Mouse (Mus musculus) adrenal gland, adult 18-20 months (tissue): Measurements from ENCODE around the gene Cgnl1. TPM values are rescaled to one million over a fixed set of nuclear protein-coding genes. Genes with fewer than 3 reads are reported as not detected.

Source experiments
- DNase-seq, 2 experiments: peaks; one replicate each; pipeline ENCODE4 v3.0.0; 2021 to 2022; ENCODE audit warnings: low spot score in 2 of 2
- total RNA-seq, 2 experiments: library from RNA; stranded (reverse); gene quantifications; 1 replicate in 1 of 2; 2 replicates in 1 of 2; pipeline ENCODE4 v1.2.3; 2021

Cgnl1 gene
- total RNA-seq, 2 experiments from 2014 or later = 92.4 to 105 TPM

DNA sequence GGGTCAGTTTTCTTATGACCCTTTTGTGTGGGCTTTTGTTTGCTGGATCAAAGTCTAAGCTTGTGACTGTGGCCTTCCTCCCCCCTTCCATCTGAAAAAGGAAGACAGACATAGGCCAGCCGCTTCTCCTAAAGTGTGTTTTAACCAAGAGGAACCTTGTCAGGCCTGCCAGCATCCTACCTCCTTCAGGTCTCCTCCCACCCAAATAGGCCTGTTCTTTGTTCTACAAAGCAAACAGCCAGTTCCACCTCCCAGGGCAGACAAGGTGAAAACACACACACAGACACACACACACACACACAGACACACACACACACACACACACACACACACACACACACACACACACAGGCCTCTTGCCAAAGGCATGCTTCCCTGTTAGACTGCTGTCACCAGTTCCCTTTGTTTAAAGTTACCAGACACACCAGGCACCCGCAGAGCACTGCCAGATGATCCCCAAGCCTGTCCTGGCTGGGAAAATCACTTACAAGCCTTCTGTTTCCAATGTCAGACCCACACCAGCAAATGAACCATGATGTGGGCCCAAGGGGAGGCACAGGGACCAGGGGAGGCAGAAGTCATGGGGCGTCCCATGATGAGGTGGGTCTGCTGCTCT, 95.5 kb downstream of the Cgnl1 start:
- DNase-seq = no peak

DNA sequence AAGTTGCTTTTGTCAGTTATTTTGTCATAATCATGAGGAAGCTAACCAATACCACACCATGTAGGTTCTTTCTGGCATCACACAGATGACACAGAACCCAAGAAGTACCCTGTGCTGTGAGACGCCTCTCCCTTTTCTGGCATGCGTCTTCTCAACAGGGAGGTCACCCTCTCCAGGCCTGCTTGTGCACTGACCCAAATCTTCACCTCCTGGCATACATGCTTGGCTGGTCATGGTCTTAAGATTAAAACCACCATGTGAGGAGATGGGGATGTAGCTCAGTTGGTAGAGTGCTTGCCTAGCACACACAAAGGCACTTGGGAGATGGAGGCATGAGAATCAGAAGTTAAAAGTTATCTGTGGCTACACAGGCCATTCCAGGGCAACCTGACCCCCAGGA, 96.2 kb downstream of the Cgnl1 start:
- DNase-seq = no peak

DNA sequence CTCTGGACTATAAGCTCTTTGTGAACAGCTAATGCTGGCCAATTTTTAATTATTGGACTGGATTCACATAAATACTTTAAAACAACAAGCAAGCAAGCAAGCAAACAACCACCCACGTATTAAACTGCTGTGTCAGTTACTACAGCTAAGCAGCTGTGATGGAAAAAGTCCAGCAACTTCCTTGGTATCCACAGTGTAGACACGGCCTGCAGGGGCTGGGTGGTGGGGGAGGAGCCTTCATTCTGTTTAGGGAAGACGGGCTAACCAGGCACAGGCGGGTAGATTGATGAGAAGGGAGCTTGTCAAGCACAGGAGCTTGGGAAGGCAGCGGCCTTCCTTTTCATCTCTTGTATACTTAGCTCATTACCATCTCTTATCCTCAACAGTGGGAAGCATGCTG, 96.9 kb downstream of the Cgnl1 start:
- DNase-seq = no peak

DNA sequence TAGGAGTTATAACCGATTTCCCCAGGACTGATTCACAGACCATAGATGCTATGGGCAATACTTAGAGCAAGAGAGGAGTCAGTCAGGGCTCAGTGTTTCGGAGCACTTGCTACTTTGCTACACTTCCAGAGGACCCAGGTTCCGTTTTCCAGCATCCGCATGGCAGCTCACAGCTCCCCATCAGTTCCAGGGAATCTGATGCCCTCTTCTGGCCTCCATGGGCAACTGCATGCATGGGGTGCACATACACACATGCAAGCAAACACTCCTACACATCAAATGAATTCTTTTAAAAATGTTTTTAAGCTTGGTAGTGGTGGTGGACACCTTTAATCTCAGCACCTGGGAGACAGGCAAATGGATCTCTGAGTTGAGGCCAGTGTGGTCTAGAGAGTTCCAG, 98.9 kb downstream of the Cgnl1 start:
- DNase-seq = no peak

DNA sequence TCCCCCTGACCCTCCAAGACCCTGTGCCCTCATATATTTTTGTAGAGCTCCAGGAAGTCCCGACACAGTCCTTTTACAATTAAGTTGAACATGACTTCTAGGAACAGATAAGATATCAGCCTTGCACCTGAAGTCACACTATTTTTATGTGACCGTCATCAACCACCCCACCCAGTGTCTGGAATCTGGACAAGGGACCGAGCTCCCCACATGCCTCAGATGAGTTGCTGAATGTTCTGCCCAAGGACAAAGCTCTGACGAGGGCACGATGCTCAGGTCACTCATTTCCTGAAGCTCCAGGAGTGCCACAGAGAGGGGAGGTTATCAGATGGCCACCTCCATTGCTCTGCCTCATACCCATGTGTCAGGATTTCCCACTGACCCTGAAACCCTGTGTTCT, 100.7 kb downstream of the Cgnl1 start:
- no peak for DNase-seq

DNA sequence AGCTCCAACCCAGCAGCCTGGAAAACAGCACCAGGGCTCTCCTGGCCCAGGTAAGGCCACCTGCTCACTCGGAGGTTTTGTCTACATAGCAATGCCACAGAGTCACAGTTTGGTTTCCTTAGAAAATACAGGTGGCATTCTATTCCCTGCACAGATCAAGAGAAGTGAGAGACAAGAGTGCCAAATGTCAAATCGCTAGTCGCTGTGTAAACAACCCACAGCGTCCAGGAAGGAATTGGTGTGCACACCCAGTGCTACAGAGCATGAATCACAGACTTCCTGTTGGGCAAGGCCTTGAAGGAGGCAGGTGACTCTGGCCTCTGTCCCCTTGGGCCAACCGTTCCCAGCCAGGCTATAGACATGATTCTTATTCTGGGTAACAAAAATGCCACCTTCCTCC, 103.8 kb downstream of the Cgnl1 start:
- DNase-seq = no peak

DNA sequence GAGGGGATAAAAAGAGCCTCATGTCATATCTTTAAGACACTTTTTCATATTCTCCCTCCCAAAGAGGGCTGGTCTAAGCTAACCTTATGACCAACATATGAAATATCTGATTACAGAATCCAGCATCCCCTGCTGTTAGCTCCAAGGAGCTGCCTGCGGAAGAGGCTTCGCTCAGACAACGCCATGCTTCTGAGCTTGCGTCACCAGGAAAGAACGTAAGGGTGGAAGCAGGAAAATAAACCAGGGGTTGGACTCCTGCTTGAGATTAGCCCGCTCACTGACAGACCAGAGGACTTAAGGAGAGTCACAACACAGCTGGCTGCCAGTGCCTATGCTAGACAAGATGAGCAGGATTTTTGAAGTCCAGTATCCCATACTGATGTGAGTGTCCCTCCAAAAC, 105.0 kb downstream of the Cgnl1 start:
- DNase-seq = no peak

DNA sequence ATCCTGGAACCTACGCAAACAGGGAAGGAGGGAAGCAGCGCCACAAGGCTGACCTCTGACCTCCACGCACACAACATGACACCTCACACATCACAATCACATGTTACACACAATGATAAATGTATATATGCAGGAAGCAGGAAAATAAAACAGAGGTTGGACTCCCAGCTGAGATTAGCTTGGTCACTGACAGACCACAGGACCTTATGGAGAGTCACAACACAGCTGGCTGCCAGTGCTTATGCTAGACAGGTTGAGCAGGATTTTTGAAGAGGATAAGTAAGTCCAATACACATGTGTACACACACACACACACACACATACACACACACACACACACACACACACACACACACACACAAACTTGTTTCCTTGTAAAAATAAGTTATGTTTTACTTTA, 105.9 kb downstream of the Cgnl1 start:
- no peak for DNase-seq

DNA sequence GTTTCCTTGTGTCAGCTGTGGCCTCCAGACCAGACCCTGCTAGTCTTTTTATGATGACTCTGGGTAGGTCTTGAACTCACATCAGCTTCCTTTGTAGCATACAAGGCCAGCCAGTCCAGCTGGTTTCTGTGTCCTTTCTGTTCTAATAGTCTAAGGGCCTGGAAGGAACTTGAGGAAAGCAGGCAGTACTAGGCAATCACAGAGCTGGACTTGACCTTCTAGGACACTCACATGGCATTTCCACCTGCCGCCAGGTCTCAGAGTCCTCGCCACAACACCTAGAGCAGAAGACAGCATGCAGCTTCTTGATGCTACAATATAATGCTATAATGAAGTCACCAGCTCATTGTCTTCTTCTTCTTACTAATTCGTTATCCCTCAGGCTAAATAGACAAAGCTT, 106.5 kb downstream of the Cgnl1 start:
- no peak for DNase-seq

DNA sequence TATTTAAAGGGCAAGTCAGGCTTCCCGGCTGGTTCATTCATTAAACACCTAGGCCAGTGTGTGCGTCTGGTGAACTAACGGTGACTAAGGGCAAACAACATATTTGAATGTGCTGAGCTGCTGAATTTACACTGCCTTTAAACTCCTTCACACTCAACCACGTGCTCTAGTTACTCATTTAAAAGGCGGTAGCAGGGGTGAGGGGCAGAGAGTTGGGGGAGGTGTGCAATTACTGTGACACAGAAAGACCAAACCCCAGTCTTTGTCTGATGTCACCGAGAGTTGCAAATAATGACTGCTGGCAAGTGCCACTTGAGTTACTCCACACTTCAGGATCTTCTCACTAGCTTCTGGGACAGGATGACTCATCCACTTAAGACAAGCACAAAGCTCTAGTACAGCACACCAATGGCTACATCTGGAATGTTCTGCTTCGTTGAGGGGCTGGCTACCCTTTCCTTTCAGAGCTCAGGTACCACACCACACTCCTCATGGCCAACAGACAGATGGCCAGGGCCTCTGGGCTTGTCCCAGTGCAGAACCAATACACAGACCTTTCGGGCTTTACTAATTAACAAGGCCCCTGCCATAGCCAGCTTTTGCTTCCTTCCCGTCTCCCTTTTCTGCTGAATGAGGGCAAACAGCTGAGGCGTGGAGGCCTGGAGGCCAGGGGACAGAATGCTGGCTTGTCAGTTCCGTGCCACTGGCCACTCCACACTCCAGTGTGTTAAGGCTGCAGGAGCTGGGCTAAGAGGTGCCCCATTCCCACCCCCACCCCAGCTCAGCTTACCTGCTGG, 107.8 kb downstream of the Cgnl1 start:
- no peak for DNase-seq

DNA sequence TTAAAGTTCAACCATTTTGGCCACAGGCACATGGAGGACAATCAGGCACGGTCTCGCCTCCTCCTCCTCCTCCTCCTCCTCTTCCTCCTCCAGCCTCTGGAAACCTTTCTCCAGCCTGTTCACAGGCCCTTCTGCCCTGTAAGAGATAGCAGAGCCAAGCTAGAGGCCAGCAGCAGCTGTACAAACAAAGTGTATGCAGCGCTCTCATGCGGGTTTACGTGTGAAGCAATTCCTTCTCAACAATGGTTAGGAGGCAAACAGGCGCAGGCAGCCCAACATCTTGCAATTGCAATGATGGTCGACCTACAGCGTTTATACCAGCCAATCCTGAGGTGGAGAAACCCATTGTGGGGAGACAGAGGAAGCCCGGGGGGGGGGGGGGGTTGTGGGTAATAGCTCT, 110.9 kb downstream of the Cgnl1 start:
- no peak for DNase-seq

DNA sequence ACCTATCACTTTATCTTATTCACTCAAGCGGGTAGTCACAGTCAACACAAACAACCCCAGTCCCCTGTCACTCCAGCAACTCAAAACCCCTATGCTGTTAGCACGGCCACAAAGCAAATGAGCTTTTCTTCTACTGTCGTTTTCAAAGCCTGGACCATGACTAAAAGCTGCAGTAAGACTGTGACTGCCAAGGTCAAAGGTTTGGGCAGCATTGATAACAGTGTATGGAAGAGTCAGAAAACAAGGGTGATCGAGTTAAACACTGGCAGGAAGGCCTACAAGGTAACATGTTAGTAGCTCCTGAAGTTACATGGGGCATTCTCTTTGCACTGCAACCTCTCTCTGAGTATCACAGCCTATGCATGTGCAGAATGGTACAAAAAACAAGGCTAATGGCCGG, 111.7 kb downstream of the Cgnl1 start:
- no peak for DNase-seq

DNA sequence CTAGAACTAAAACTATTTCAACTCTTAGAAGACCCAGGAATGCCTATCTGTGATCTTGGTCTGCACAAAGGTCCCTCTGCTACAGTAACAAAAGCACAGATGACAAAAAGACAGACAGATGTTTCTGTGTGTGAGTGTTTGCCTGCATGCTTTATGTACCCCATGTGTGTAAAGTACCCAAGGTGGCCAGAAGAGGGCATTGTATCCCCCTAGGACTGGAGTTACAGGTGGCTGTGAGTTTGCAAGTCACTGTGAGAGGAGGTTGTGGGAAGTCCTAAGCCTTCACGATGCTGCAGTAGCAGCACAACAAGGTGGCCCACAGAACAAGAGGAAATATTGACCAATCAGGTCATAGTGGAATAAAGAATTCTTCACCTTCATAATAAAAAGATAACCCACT, 114.2 kb downstream of the Cgnl1 start:
- DNase-seq = no peak

DNA sequence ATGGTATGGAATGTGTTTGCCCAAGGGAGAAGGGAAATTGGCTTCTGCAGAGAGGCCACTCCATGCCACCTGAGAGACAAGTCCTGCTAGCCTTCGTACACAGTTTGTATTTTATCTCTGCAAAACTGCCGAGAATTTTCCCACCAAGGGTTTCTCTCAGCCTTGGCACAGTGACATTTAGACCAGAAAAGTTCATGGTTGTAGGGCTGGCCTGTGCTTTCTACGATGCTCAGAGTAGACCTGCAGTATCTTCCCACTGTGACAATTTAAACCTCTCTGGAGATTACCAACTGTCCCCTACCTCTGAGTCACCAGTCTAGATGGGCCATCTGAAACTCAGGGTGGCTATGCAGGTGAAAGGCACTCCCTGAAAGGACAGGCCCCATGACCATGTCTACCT, 116.5 kb downstream of the Cgnl1 start:
- DNase-seq = no peak

DNA sequence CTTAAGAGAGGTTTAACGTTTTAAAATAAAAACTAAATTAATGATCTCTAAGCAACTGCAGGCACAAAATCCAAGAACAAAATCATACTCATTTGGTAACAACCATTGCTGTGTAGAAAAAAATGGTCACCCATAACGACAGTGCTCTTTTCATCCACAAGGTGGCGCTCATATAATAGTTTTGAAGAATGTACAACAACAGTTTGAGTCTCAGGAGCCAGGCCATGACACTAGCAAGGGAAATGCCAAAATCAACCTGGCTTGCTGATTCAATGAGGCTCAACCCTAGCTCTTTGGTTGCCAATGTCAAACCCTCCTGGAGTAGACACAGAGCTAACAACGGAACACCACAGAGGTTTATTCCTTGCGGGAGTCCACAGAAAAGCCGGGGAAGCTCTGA, 125.3 kb downstream of the Cgnl1 start:
- peak; percentile 76 to 81 for DNase-seq

DNA sequence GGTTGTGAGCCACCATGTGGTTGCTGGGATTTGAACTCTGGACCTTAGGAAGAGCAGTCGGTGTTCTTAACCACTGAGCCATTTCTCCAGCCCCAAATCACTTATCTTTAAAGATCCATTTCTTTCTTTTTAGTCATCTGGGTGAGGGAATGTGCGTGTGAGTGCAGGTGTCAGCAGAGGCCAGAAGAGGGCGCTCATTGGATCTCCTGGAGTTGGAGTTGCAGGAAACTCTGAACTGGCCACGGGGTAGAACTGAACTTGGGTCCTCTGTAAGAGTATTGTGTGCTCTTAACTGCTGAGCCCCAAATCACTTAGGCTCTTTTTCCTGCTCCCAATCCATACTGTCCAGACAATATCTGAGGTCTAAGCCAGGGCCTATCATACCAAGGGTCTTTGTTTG, 127.8 kb downstream of the Cgnl1 start:
- DNase-seq = no peak

DNA sequence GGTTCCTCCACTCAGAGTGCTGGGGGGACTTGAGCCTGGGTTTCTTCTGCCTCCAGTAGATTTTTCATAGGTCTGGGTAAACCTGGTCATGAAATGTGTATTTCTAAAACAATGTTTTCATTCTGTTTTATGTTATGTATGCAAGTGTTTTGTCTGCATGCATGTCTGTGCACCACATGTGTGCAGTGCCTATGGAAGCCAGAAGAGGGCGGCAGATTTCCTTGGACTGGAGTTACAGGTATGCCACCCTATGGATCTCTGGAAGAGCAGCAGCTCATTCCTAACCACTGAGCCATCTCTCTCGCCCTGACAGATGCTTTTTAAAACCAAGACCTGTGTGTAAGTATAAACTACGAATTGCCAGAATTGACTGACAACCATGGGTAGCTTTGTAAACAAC, 129.1 kb downstream of the Cgnl1 start:
- no peak for DNase-seq

DNA sequence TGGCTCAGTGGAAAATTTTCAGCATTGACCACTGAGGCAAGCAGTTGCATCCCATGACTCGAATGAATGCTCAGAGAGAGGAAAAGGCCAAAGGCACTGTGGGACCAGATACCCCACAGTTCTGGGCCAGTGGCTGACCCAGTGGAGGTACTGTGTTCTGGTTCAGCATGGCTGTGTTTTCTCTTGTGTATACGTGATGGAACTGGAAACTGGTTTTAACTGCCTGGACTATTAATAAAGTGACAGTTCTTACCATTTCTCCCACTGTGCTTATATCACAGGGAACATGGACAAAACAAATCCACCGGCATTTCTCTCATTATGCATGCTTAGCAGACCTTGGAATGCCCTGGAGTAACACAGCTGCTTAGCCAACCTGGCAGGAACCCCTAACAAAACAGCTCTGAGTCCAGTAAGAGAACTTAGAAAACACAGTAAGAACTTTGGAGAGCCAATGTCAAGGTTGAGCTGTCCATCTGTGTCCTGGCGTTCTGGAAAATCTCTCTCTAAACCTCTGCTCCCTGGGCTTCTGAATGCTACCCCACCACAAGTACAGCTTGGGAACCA, 131.0 kb downstream of the Cgnl1 start:
- DNase-seq = no peak

DNA sequence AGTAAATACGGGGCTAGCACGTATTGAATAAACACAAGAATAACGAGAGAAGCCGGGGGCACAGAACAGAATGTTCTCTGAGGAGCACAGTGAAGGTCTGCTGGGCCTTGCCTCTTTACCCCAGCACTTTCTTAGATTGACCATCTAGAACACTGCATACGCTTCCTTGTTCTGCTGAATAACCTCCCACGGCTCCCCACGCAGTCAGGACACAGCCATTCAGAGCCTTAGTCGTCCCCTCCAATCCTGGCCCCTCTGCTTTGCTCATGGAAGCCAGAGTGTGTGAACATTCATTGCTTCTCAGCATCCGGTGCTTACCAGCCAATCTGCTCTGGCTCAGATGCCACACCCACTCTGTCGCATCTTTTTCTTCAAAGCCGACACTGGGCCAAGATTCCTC, 133.2 kb downstream of the Cgnl1 start:
- DNase-seq = no peak

DNA sequence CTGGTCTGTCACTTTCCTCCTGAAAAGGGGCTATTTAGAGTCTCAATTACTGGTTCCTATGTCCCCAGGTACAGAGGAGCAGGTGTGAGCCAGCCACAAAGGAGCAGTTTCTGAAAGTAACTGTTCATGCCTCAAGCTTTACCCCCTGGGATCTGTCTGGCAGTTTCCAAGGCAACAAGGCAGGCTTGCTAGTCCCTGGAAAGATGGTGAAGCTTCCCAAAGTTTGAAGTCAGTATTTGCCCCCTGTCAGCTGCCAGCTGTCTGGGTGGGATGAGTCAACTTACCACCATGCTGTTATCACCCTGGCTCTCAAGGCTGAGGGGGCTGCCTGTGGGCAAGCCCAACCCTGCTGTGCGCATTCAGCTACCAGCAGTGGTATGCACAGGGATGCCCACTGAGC, 134.5 kb downstream of the Cgnl1 start:
- DNase-seq = no peak

DNA sequence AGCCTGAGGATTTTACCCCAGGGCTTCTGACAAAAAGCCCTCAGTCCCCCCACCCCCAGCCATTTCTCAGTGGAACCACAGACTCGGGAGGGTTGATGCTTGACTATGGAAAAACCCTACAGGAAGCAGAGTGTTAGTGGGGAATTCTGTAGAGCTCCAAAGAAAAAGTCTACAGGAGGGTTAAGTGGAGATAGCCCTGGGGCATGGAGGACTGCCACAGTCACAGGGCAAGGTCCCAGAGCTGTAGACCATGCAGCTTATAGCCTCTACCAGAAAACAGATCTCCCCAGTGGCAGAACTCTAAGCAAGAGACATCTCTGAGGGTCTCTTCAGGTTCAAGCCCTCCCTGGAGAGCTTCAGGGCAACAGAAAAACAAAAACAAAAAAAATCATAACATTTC, 135.8 kb downstream of the Cgnl1 start:
- no peak for DNase-seq

DNA sequence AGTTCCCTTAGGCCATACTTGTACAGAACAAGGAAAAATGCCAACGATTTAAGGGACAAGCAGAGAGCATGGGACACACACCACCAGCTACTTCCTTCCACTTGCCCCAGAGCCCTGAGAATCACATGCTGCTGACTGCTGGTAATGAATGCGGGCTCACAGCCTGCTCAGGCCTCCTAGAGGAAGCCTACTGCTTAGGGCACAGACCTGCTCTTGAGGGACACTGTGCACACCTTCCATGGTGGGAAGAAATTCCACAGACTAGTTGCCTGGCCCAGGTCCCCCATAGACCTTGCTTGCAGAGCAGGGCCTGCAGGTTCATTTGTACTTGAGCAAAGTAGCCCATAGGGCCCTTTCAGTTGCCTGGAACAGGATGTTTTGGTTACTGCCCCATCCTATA, 136.5 kb downstream of the Cgnl1 start:
- no peak for DNase-seq

DNA sequence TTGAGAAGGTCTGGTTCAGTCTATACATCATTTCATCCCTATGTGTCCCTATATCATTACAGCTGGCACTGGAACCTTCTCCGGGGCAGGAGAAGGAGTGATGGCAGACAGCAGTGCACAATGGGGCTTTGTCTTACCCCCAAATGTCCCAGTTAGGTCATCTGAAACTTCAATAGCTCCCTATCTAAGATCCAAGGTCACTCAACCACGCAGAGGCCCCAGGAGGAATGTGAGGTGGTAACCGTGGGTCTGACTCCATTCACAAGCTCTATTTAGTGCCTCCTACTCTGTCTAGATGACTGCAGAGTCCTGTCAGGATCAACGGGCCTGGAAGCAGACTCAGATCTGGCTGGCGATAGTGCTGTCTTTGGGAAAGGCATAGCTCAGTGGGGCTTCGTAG, 142.5 kb downstream of the Cgnl1 start:
- DNase-seq = no peak
